Mouse (Mus musculus) kidney, adult 2 months (tissue): ENCODE measurements around the gene Igfbp2.

Experiments
- CTCF ChIP-seq: fragments of 200-500 bp; conservative IDR thresholded peaks from 2 replicates; pipeline ENCODE4 v1.5.1; 2011; ENCODE audit warnings: low read depth, mild to moderate bottlenecking, control low read depth, low read length, moderate library complexity, mixed read lengths; ENCODE audit not compliant: insufficient read depth, insufficient read length
- POLR2A ChIP-seq: fragments of 200-500 bp; IDR thresholded peaks from one replicate; pipeline ENCODE4 v1.6.1; 2011; ENCODE audit warnings: low read depth, low read length, control low read depth

- TF ChIP-seq POLR2A: no peak
- TF ChIP-seq CTCF: no peak
Observed at GRCm38 (mm10) chr1:72791743-72792142, 32.6 kb upstream of the Igfbp2 start.
